Mouse (Mus musculus): ENCODE results near the gene Msh3.

DNA sequence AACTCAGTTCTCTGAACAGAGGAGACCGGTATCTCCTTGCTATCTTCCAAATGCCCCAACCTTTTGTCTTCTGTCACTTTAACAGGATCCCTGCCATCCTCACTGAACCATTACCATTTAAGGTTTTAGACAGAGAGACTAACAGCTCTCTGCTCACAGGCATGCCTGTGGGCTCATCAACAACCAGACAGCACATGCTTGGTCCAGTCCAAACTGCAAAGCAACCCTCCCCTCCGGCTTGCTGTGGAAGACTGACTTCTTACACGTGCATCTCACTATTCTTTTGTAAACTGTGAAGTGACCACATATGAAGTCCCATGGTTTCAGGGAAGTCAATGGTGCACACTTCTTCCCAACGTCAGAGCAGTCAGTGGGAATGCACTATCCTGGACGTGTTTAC, 93.5 kb downstream of the Msh3 start:
- TF ChIP-seq CTCF (IDR thresholded peaks at IDR 0.05; ENCODE audit: control insufficient read depth, insufficient read depth, low read length) (no peak), POLR2A (IDR thresholded peaks at IDR 0.05; ENCODE audit: borderline replicate concordance, control insufficient read depth, low read depth, low read length) (no peak)

Measured in bone marrow, adult 2 months (tissue).